Mouse (Mus musculus): ENCODE data around the gene Rln3. TPM values are rescaled to one million over a fixed set of nuclear protein-coding genes. Genes with fewer than 3 reads are reported as not detected.

Rln3 gene
- polyA plus RNA-seq (2016; fragmentation: Nextera tagmentation; extraction: Ambion mirVana), result not detected in 2 replicates

GRCm38 (mm10) chr8:84044900-84045299 lies at the start of gene Rln3:
TSS of gene Rln3 (minus strand) at chr8:84045000.
- 7% methylated on average over 9 of the region's 9 CpGs for WGBS
- Histone ChIP-seq H3K27me3 (ENCODE audit: poor library complexity, severe bottlenecking) (peaks cover 80% of the 10 kb centered on the region), H3K4me3 (peak within 1 kb of the TSS; percentile 32), H3K27ac (no peak within 1 kb of the TSS), H3K4me1 (peaks cover 26% of the 10 kb centered on the region), H3K36me3 (replicated peaks) (no peaks in the 10 kb centered on the region), H3K9me3 (peaks cover 3% of the 10 kb centered on the region; the same call in 1 of the 2 replicates)
- DNase-seq (ENCODE audit: extremely low spot score, low spot score), result no peak

GRCm38 (mm10) chr8:84090585-84090984 lies 45.8 kb upstream of the Rln3 start:
- Histone ChIP-seq H3K9me3 (no peaks in the 10 kb centered on the region), H3K4me3 (no peak overlapping the region), H3K27ac (no peak overlapping the region), H3K4me1 (no peaks in the 10 kb centered on the region), H3K27me3 (ENCODE audit: poor library complexity, severe bottlenecking) (0 out of 2 replicates have a peak, but pooled peaks cover under 1% of the 10 kb centered on the region), H3K36me3 (replicated peaks) (peaks cover 99% of the 10 kb centered on the region)
- DNase-seq (ENCODE audit: extremely low spot score, low spot score), result no peak
- WGBS, result 95% methylated on average over 8 of the region's 8 CpGs

GRCm38 (mm10) chr8:84089277-84089676 lies 44.5 kb upstream of the Rln3 start:
- peaks cover 12% of the 10 kb centered on the region; the same call in 1 of the 2 replicates for H3K27me3 ChIP-seq (ENCODE audit: poor library complexity, severe bottlenecking)
- peaks cover 99% of the 10 kb centered on the region for H3K36me3 ChIP-seq (replicated peaks)
- WGBS, result 89% methylated on average over 9 of the region's 9 CpGs
- no peak overlapping the region for H3K27ac ChIP-seq
- H3K4me1 ChIP-seq, result peaks cover 11% of the 10 kb centered on the region
- DNase-seq (ENCODE audit: extremely low spot score, low spot score), result no peak
- H3K9me3 ChIP-seq, result no peaks in the 10 kb centered on the region
- H3K4me3 ChIP-seq, result no peak overlapping the region

- peaks cover 99% of the 10 kb centered on the region for H3K36me3 ChIP-seq (replicated peaks)
- 95% methylated on average over 14 of the region's 14 CpGs for WGBS
Measured at GRCm38 (mm10) chr8:84087821-84088220, 43.0 kb upstream of the Rln3 start.

DNA sequence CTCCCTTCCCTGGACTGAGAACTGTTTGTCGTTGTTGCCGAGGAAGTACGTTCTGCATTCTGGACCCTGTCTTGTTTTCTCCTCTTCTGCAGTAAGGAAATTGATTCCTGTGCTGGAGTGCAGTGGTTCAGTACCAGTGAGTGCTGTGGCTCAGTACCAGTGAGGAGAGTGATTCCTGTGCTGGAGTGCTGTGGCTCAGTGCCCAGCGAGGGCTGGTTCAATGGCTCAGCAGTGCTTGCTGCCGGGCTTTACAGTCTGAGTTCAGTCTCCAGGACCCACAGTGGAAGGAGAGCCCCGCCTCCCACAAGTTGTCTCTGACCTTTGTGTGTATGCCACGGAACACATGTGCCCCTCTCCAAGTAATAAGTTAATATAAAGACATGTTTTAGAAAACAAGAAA lies 42.4 kb upstream of the Rln3 start:
- 91% methylated on average over 7 of the region's 7 CpGs for WGBS
- peaks cover 99% of the 10 kb centered on the region for H3K36me3 ChIP-seq (replicated peaks)
- H3K9me3 ChIP-seq, result no peaks in the 10 kb centered on the region
- H3K27me3 ChIP-seq (ENCODE audit: poor library complexity, severe bottlenecking), result peaks cover 12% of the 10 kb centered on the region; the same call in 1 of the 2 replicates
- DNase-seq (ENCODE audit: extremely low spot score, low spot score), result no peak
- no peak overlapping the region for H3K27ac ChIP-seq
- H3K4me1 ChIP-seq, result peaks cover 22% of the 10 kb centered on the region
- H3K4me3 ChIP-seq, result no peak overlapping the region

More at GRCm38 (mm10) chr8:84087821-84088220, 43.0 kb upstream of the Rln3 start:
- no peak overlapping the region for H3K4me3 ChIP-seq
- H3K27ac ChIP-seq, result no peak overlapping the region
- no peaks in the 10 kb centered on the region for H3K9me3 ChIP-seq
- H3K4me1 ChIP-seq, result peaks cover 22% of the 10 kb centered on the region
- no peak for DNase-seq (ENCODE audit: extremely low spot score, low spot score)
- H3K27me3 ChIP-seq (ENCODE audit: poor library complexity, severe bottlenecking), result peaks cover 12% of the 10 kb centered on the region; the same call in 1 of the 2 replicates

- 28% methylated on average over 42 of the region's 42 CpGs for WGBS
- Histone ChIP-seq H3K36me3 (replicated peaks) (peaks cover 98% of the 10 kb centered on the region), H3K4me3 (peak overlapping the region; percentile 26), H3K27ac (peak overlapping the region; percentile 45), H3K27me3 (ENCODE audit: poor library complexity, severe bottlenecking) (peaks cover 12% of the 10 kb centered on the region; the same call in 1 of the 2 replicates), H3K4me1 (peaks cover 22% of the 10 kb centered on the region), H3K9me3 (no peaks in the 10 kb centered on the region)
- no peak for DNase-seq (ENCODE audit: extremely low spot score, low spot score)
Measured at GRCm38 (mm10) chr8:84084341-84085115, 39.7 kb upstream of the Rln3 start.

- peak overlapping the region; percentile 45; the same call in 1 of the 2 replicates for H3K27ac ChIP-seq
- WGBS, result 24% methylated on average over 8 of the region's 8 CpGs
- no peaks in the 10 kb centered on the region for H3K9me3 ChIP-seq
- peaks cover 99% of the 10 kb centered on the region for H3K36me3 ChIP-seq (replicated peaks)
- peaks cover 22% of the 10 kb centered on the region for H3K4me1 ChIP-seq
- H3K4me3 ChIP-seq, result no peak overlapping the region
- H3K27me3 ChIP-seq (ENCODE audit: poor library complexity, severe bottlenecking), result peaks cover 12% of the 10 kb centered on the region; the same call in 1 of the 2 replicates
- peak; percentile 46 for DNase-seq (ENCODE audit: extremely low spot score, low spot score)
Measured at GRCm38 (mm10) chr8:84083829-84084241, 39.0 kb upstream of the Rln3 start.

- Histone ChIP-seq H3K27ac (no peak overlapping the region), H3K9me3 (no peaks in the 10 kb centered on the region), H3K4me3 (no peak overlapping the region), H3K36me3 (replicated peaks) (peaks cover 96% of the 10 kb centered on the region), H3K27me3 (ENCODE audit: poor library complexity, severe bottlenecking) (no peaks in the 10 kb centered on the region), H3K4me1 (peaks cover 31% of the 10 kb centered on the region)
- no peak for DNase-seq (ENCODE audit: extremely low spot score, low spot score)
- 91% methylated on average over 5 of the region's 5 CpGs for WGBS
Measured at GRCm38 (mm10) chr8:84079206-84079605, 34.4 kb upstream of the Rln3 start.

DNA sequence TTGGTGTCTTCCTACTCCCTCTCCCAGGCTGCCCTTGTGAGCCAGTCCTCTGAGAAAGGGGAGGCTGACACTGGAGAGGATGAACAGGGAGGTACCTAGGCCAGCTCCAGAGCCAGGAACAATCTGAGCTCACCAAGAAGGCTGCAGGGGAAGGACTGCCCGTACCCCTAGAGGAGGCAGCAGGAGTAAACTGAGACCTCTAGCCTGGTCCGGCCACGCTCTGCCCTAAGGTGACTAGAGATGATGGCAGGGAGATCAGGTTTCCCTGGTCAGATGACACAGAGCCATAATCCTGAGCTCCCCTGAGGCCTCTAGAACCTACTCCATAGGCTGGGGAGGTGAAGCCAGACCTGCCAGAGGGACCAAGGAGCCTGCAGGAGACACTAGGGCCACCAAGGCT lies 32.0 kb upstream of the Rln3 start:
- Histone ChIP-seq H3K27ac (no peak overlapping the region), H3K9me3 (no peaks in the 10 kb centered on the region), H3K4me3 (no peak overlapping the region; the same call in 1 of the 2 replicates), H3K27me3 (ENCODE audit: poor library complexity, severe bottlenecking) (no peaks in the 10 kb centered on the region), H3K4me1 (peaks cover 44% of the 10 kb centered on the region), H3K36me3 (replicated peaks) (peaks cover 79% of the 10 kb centered on the region)
- DNase-seq (ENCODE audit: extremely low spot score, low spot score), result no peak
- 83% methylated on average over 3 of the region's 3 CpGs for WGBS

DNA sequence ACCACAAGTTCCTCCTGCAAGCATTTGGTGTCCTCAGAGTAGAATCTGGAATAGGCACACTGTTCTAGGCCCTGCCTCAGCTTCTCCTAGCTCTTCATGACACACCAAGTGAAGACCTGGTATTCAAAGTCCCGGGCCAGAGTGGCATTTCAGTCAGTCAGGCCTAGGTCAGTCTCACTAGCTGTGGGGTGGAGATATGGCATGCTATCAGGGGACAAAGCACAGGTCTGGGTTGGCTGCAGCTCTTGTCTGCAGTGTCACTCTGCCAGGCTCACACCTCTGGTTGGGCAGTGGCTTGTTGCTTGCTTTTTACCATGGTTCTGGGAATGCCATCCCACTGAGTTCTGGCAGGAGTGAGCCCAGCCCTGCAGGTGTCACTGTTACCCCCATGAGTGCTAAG lies 31.6 kb upstream of the Rln3 start:
- H3K4me1 ChIP-seq, result peaks cover 48% of the 10 kb centered on the region
- no peaks in the 10 kb centered on the region for H3K27me3 ChIP-seq (ENCODE audit: poor library complexity, severe bottlenecking)
- DNase-seq (ENCODE audit: extremely low spot score, low spot score), result no peak
- H3K27ac ChIP-seq, result no peak overlapping the region
- H3K36me3 ChIP-seq (replicated peaks), result peaks cover 76% of the 10 kb centered on the region
- H3K4me3 ChIP-seq, result no peak overlapping the region
- no peaks in the 10 kb centered on the region for H3K9me3 ChIP-seq
- WGBS, result 81% methylated on average over 1 of the region's 1 CpGs

GRCm38 (mm10) chr8:84073230-84073976 lies 28.6 kb upstream of the Rln3 start:
- Histone ChIP-seq H3K4me3 (no peak overlapping the region), H3K27me3 (ENCODE audit: poor library complexity, severe bottlenecking) (no peaks in the 10 kb centered on the region), H3K9me3 (no peaks in the 10 kb centered on the region), H3K4me1 (peaks cover 70% of the 10 kb centered on the region), H3K36me3 (replicated peaks) (peaks cover 46% of the 10 kb centered on the region), H3K27ac (peak overlapping the region; percentile 58; the same call in 1 of the 2 replicates)
- WGBS, result 65% methylated on average over 10 of the region's 10 CpGs
- DNase-seq (ENCODE audit: extremely low spot score, low spot score), result no peak

- no peak overlapping the region for H3K4me3 ChIP-seq
- 88% methylated on average over 10 of the region's 10 CpGs for WGBS
- peaks cover 81% of the 10 kb centered on the region for H3K4me1 ChIP-seq
Measured at GRCm38 (mm10) chr8:84072321-84072720, 27.5 kb upstream of the Rln3 start.

DNA sequence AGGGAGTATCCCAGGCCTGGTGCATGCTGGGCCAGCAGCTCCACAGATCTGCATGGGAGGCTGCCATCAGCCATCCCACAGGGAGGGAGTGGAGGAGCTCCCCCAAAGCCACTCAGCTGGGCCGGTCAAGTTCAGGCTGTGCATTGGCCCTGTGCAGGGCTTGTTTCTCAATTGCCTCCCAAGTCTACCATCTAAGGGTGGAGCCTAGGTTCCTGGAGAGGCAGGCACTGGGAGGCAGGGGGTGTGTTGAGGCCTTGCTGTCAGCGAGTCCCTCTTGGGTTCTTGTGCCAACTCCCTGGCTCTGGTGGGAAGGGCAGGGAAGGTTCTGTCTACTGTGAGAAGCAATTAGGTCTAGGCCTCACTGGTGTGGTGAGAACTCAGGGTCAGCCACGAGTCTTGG lies 27.1 kb upstream of the Rln3 start:
- Histone ChIP-seq H3K4me3 (no peak overlapping the region), H3K27ac (no peak overlapping the region), H3K4me1 (peaks cover 79% of the 10 kb centered on the region), H3K27me3 (ENCODE audit: poor library complexity, severe bottlenecking) (no peaks in the 10 kb centered on the region), H3K36me3 (replicated peaks) (peaks cover 33% of the 10 kb centered on the region), H3K9me3 (no peaks in the 10 kb centered on the region)
- WGBS, result 88% methylated on average over 3 of the region's 3 CpGs
- no peak for DNase-seq (ENCODE audit: extremely low spot score, low spot score)

More at GRCm38 (mm10) chr8:84072321-84072720, 27.5 kb upstream of the Rln3 start:
- Histone ChIP-seq H3K27me3 (ENCODE audit: poor library complexity, severe bottlenecking) (no peaks in the 10 kb centered on the region), H3K27ac (no peak overlapping the region), H3K9me3 (no peaks in the 10 kb centered on the region), H3K36me3 (replicated peaks) (peaks cover 37% of the 10 kb centered on the region)
- DNase-seq (ENCODE audit: extremely low spot score, low spot score), result no peak

Data from forebrain, embryonic 10.5 days (tissue).